Mouse (Mus musculus): Measurements from ENCODE around the gene Gm7861. TPM values are rescaled to one million over a fixed set of nuclear protein-coding genes. Genes with fewer than 3 reads are reported as not detected.
"Not testable (repeated sequence)": the region's sequence is repeated elsewhere in the genome, so short reads cannot be mapped to it uniquely, and the experiment has no call there.

Gm7861 gene
- not detected for total RNA-seq (2021)
- long read RNA-seq, result 0 reads

GRCm38 (mm10) chr8:21594408-21594807 lies at the start of gene Gm7861:
TSS of gene Gm7861 (minus strand) at chr8:21594508.
- DNase-seq (ENCODE audit: low spot score in 2 of 2), result not testable (repeated sequence)

GRCm38 (mm10) chr8:21617883-21618282 lies 23.6 kb upstream of the Gm7861 start, which contains the start of gene Defa26:
TSS of gene Defa26 (plus strand) at chr8:21618183.
- not testable (repeated sequence) for DNase-seq (ENCODE audit: low spot score in 2 of 2)

GRCm38 (mm10) chr8:21582706-21583105 lies 11.6 kb downstream of the Gm7861 start, which contains the start of gene Defa28:
TSS of gene Defa28 (plus strand) at chr8:21583006.
- not testable (repeated sequence) for DNase-seq (ENCODE audit: low spot score in 2 of 2)

GRCm38 (mm10) chr8:21565086-21565485 lies 29.2 kb downstream of the Gm7861 start, which contains the start of gene Defa37:
TSS of gene Defa37 (plus strand) at chr8:21565386.
- not testable (repeated sequence) for DNase-seq (ENCODE audit: low spot score in 2 of 2)

Other genes starting within 250 kb of the Gm7861 start
- not detected for gene Defa2, start 216.0 kb downstream of the Gm7861 start, total RNA-seq (2021)
- not detected for gene Defa33, start 202.7 kb downstream of the Gm7861 start, total RNA-seq (2021)
- gene Defa36, start 167.1 kb downstream of the Gm7861 start, total RNA-seq (2021), result not detected
- not detected for gene Gm7849, start 137.9 kb downstream of the Gm7861 start, total RNA-seq (2021)
- gene Defa20, start 85.2 kb downstream of the Gm7861 start, total RNA-seq (2021), result not detected
- gene Defa32, start 65.5 kb downstream of the Gm7861 start, total RNA-seq (2021), result not detected
- gene Defa37, start 29.1 kb downstream of the Gm7861 start, total RNA-seq (2021), result not detected
- gene Defa28, start 11.5 kb downstream of the Gm7861 start, total RNA-seq (2021), result not detected
- gene Defa26, start 23.7 kb upstream of the Gm7861 start, total RNA-seq (2021), result not detected
- gene Defa17, start 61.3 kb upstream of the Gm7861 start, total RNA-seq (2021), result not detected
- not detected for gene Defa34, start 71.3 kb upstream of the Gm7861 start, total RNA-seq (2021)
- not detected for gene AY761184, start 109.1 kb upstream of the Gm7861 start, total RNA-seq (2021)
- not detected for gene Defa24, start 140.0 kb upstream of the Gm7861 start, total RNA-seq (2021)
- not detected for gene Defb50, start 229.0 kb upstream of the Gm7861 start, total RNA-seq (2021)
- gene Defb2, start 245.4 kb upstream of the Gm7861 start, total RNA-seq (2021), result not detected

Data from layer of hippocampus, adult 18-20 months (tissue).